Mouse (Mus musculus) heart, postnatal 0 days (tissue): ENCODE results near the gene Podn.

Source experiments
- CTCF ChIP-seq: IDR thresholded peaks from 2 replicates; pipeline ENCODE4 v1.5.1; 2016; ENCODE audit warnings: antibody characterized with exemption, control low read depth, low read depth
- EP300 ChIP-seq: IDR thresholded peaks from 2 replicates; pipeline ENCODE4 v1.6.1; 2016; ENCODE audit warnings: antibody characterized with exemption, low read depth

DNA sequence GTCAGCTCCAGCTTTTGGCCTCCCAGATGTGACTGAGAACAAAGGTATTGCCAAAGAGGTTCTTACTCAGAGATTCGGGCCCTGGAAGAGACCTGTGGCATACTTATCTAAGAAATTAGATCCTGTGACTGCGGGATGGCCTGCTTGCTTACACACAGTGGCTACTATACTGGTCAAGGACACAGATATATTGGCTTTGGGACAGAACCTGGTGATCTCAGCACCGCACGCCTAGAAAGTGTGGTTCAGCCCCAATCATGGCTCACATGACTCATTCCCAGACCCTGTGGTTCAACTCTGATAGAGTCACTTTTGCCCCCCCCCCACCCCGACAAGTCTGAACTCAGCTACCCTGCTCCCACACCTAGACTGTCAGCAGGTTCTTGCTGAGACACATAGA lies 40.7 kb upstream of the Podn start:
- no peak for TF ChIP-seq CTCF
- TF ChIP-seq EP300, result no peak
